Mouse (Mus musculus): Measurements from ENCODE around the gene Pelo.
A peak's percentile ranks its signal among the peaks of the same experiment; 100 is the strongest.

The Pelo gene

GRCm38 (mm10) chr13:115096216-115096615 is 6.2 kb upstream of the Pelo start:
- DNase-seq, result peak; percentile 33 to 66

GRCm38 (mm10) chr13:115095392-115095791 is 5.4 kb upstream of the Pelo start:
- no peak for DNase-seq

GRCm38 (mm10) chr13:115091511-115091910 is 1.5 kb upstream of the Pelo start:
- DNase-seq, result peak in 1 of 2 experiments; percentile 21

- DNase-seq, result no peak
Measured at GRCm38 (mm10) chr13:115090977-115091445, 1.0 kb upstream of the Pelo start.

- DNase-seq, result peak; percentile 63 to 80
Measured at GRCm38 (mm10) chr13:115089395-115090025, 476 bp downstream of the Pelo start.

GRCm38 (mm10) chr13:115089020-115089394 is 979 bp downstream of the Pelo start:
- DNase-seq, result no peak

- no peak for DNase-seq
Measured at GRCm38 (mm10) chr13:115085974-115086373, 4.0 kb downstream of the Pelo start.

- no peak for DNase-seq
Measured at GRCm38 (mm10) chr13:115082339-115082738, 7.6 kb downstream of the Pelo start.

- DNase-seq, result peak; percentile 38 to 44
Measured at GRCm38 (mm10) chr13:115079996-115080585, 9.9 kb downstream of the Pelo start.

- DNase-seq, result no peak
Measured at GRCm38 (mm10) chr13:115078997-115079685, 10.8 kb downstream of the Pelo start.

- DNase-seq, result peak; percentile 68 to 84
Measured at GRCm38 (mm10) chr13:115077346-115078134, 12.4 kb downstream of the Pelo start.

GRCm38 (mm10) chr13:115072386-115072785 is 17.6 kb downstream of the Pelo start:
- DNase-seq, result no peak

- peak; percentile 65 to 72 for DNase-seq
Measured at GRCm38 (mm10) chr13:115071431-115071830, 18.6 kb downstream of the Pelo start.

- no peak for DNase-seq
Measured at GRCm38 (mm10) chr13:115067968-115068330, 22.0 kb downstream of the Pelo start.

- DNase-seq, result no peak
Measured at GRCm38 (mm10) chr13:115067324-115067967, 22.5 kb downstream of the Pelo start.

GRCm38 (mm10) chr13:115057555-115057954 is 32.4 kb downstream of the Pelo start:
- DNase-seq, result no peak

GRCm38 (mm10) chr13:115054783-115055182 is 35.2 kb downstream of the Pelo start:
- peak in 1 of 2 experiments; percentile 38 for DNase-seq

GRCm38 (mm10) chr13:115052568-115052967 is 37.4 kb downstream of the Pelo start:
- no peak for DNase-seq

- no peak for DNase-seq
Measured at GRCm38 (mm10) chr13:115050660-115051559, 39.1 kb downstream of the Pelo start.

- no peak for DNase-seq
Measured at GRCm38 (mm10) chr13:115042652-115043051, 47.3 kb downstream of the Pelo start.

Measured in kidney, postnatal 25 days (tissue).